Mouse (Mus musculus) layer of hippocampus, postnatal 14 days (tissue): Measurements from ENCODE around the gene Smap1. TPM values are rescaled to one million over a fixed set of nuclear protein-coding genes. Genes with fewer than 3 reads are reported as not detected.

Experiments
- DNase-seq, 2 experiments: peaks; one replicate each; pipeline ENCODE4 v3.0.0; 2021 to 2022; ENCODE audit warnings: low spot score in 2 of 2, mixed read lengths in 1 of 2
- total RNA-seq, 2 experiments: library from RNA; stranded (reverse); gene quantifications; 2 replicates each; pipeline ENCODE4 v1.2.3; 2021

Smap1 gene
- total RNA-seq, 2 experiments from 2014 or later, result 171 to 174 TPM

GRCm38 (mm10) chr1:23840924-23841323, 81.2 kb downstream of the Smap1 start:
- DNase-seq, result no peak

GRCm38 (mm10) chr1:23836630-23837029, 85.5 kb downstream of the Smap1 start:
- no peak for DNase-seq

GRCm38 (mm10) chr1:23834819-23835218, 87.3 kb downstream of the Smap1 start:
- DNase-seq, result peak; percentile 41 to 83

GRCm38 (mm10) chr1:23834246-23834645, 87.9 kb downstream of the Smap1 start:
- no peak for DNase-seq

GRCm38 (mm10) chr1:23826887-23827758, 95.0 kb downstream of the Smap1 start:
- peak in 1 of 2 experiments; percentile 66 for DNase-seq

DNA sequence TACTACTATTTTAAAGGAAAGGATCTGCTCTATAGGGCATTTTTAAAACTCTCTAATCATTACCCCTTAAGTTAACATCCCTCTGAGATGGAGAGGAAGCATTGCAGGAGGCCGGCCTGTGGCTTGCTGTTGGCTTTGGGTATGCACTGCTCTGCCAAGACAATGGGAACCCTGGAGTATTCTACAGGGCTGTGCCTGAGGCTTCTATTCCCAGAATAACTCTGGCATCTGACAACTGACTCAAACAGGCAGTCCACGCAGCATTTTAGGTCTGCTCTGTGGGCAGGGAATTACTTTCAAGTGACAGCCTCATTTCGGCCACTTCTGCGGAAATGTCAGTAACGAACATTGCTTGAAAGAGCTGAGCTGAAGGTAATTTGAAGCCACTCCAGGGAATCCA, 100.5 kb downstream of the Smap1 start:
- DNase-seq, result no peak

- no peak for DNase-seq
Observed at GRCm38 (mm10) chr1:23798306-23798705, 123.8 kb downstream of the Smap1 start.

Other genes starting within 250 kb of the Smap1 start
- gene B3gat2, start 160.6 kb downstream of the Smap1 start, total RNA-seq, result 10 to 100 TPM; 17.7 to 20.0 TPM
- 10 to 100 TPM; 49.7 to 54.6 TPM for gene Sdhaf4, start 83.3 kb upstream of the Smap1 start, total RNA-seq
- 10 to 100 TPM; 28.0 to 31.4 TPM for gene Fam135a, start 178.0 kb upstream of the Smap1 start, total RNA-seq